Mouse (Mus musculus) CD8-positive naive resting alpha-beta T cell, adult 2 months (primary cell): Measurements from ENCODE around the gene Idh1.
A peak's percentile ranks its signal among the peaks of the same experiment; 100 is the strongest.

Source experiments
- DNase-seq, 2 experiments: peaks; one replicate each; pipeline ENCODE4 v3.0.0; 2022; ENCODE audit warnings: low read depth in 2 of 2, low spot score in 2 of 2

The Idh1 gene

DNA sequence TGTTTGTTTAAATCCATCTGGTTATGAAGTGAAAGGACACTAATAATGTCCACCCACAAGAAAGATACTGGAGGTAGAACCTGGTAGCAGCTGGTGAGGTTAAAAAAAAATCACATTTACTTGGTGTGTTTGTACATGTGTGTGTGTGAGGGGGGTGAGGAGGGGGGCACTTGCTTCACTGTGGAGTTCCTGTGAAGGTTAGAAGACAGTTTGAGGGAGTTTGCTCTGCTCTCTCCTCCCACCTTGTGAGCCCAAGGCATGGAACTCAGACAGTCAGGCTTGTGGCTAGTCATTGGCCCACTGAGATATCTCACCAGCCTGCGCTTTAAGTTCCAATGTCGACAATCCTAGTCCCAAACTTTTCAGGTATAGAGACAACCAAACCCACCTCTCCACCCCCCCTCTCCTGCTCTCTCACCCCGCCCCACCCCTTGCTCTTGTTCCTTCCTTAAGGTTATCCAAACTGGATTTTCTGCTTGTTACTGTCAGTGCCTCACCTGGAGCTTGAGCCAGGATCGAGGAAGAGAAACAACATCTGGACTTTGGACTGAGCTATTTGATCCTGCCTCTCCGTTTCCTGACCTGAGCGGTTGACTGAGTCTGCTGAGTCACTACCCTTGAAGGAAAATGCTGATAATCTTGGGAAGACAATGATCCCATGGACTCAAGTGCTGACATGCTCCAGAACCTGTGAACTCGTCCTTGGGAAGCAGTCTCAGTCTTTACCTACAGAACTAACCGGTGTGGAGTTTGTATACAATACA, 68.0 kb downstream of the Idh1 start:
- no peak for DNase-seq

DNA sequence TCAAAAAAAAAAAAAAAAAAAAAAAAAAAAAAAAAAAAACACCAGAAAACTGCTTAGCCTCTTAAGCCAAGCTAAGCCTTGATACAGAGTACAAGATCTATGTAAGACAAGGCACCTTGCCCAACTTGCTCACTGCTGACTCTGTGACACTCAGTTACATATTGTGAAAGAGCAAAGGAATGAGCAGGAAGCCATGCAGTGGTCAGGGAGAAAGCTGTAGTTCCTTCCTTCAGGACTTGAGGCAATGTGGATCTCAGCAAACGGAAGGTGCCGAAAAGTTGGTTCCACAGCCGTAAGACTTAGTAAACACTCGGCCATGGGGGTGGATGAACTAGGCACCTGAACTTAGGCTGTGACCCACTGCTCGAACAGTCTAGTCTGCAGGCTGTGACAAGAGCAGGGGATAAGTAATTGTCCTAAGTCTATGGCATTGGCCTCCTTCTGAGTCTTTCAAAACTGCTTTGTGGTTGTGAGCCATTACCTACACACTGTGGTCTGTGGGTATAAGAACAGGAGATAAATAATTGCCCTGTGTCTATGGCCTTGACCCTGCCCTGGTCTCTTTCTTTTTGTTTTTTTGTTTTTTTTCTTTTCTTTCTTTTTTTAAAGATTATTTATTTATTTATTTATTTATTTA, 72.6 kb downstream of the Idh1 start:
- DNase-seq = no peak

DNA sequence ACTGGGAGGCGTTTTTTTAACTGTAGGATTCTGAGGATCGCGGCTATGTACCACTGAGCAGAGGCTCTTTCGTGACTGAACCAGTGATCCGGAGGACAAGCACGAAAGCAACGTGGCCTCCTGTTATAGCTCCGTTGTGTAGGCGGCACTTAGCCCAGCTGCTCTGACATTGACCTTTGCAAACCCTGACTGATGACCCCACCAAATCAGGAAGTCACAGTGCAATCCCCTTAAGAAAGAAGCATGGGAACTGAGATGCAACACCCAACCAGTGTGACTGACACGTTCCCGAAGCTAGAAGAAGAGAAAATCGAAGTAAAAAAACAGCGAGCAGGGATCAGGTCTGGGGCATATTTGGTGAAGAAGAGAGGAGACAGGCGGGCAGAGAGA, 73.5 kb downstream of the Idh1 start:
- no peak for DNase-seq

DNA sequence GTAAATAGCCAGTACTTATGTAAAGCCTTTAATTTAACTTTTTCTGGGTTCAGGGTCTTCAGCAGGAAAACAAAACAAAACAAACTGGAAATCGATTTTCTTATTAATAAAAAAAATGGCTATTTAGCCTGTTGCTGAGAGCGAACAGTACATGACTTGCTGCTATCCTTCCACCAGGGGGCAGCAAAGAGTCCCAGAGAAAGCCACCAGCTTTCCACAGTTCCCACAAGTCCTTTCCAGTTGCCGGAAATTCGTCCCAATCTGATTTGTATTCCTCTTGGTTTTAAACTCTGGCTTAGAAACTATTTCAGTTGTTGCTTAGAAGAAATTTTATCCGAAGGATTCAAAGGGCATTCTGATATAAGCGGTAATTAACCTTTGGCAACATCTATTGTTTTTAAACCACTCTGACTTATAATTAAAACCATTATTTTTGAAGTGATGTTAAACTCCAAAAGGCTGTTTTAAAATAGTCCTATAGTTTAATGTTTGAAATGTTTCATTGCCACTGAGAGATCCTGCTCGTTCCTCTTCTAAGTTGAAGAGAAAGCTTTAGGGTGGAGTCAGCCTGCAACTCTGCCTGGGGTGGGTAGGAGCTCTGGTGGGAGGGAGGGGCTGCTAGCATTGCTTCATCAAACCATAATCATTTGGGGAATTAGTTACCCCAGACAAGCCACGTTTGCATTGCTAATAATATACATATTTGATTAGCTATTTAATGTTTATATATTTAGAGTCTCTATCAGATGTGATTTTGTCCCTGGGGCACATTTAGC, 74.1 kb downstream of the Idh1 start:
- peak in 1 of 2 experiments; percentile 6 for DNase-seq

DNA sequence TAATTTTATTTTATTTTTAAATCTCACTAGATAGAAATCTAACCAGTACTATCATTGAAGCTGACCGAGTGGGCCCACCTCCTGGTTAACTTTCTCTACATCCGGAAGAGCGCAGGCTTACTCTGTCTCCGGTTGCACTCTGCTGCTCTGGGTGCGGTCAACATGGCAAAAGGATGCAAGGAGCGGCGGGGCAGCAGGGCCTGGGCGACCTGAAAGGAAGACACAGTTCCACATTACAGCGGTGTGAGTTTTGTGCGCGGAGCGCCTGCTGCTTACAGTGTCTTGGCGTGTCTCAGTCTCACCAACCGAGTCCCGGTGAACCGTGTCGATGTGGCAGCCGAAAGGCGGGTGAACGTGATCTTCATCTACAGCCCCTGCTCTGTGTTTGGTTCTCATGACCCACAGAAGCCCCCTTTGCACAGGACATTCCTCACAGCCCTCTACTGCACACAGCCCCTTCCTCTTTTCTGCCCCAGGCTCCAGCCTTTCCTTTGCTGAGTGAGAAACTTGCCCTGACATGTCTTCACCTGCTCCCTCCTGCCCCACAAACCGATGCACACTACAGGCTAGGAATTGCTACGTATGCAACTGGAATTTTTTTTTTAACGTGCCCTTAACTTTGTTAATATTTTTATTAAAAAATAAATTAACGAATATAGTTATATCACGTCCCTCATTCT, 76.4 kb downstream of the Idh1 start:
- DNase-seq = no peak

DNA sequence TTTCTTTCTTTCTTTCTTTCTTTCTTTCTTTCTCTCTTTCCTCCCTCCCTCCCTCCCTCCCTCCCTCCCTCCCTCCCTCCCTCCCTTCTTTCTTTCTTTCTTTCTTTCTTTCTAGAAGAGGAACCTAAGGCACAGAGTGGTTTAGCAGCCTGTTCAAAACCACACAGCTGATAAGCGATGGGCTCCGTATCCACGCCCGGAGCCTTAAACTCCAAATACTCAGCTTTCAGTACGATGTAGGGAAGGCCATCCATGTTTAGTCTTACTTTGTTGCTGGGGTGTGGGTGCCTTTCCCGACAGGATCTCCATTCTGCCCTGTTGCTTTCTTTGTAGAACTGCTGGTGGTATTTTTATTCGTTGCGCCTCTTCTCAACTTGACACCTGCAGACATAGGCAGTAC, 77.1 kb downstream of the Idh1 start:
- DNase-seq = no peak
